Mouse (Mus musculus): ENCODE measurements around the gene Art4.
"Not testable (repeated sequence)": the region's sequence is repeated elsewhere in the genome, so short reads cannot be mapped to it uniquely, and the experiment has no call there.

Art4 gene

DNA sequence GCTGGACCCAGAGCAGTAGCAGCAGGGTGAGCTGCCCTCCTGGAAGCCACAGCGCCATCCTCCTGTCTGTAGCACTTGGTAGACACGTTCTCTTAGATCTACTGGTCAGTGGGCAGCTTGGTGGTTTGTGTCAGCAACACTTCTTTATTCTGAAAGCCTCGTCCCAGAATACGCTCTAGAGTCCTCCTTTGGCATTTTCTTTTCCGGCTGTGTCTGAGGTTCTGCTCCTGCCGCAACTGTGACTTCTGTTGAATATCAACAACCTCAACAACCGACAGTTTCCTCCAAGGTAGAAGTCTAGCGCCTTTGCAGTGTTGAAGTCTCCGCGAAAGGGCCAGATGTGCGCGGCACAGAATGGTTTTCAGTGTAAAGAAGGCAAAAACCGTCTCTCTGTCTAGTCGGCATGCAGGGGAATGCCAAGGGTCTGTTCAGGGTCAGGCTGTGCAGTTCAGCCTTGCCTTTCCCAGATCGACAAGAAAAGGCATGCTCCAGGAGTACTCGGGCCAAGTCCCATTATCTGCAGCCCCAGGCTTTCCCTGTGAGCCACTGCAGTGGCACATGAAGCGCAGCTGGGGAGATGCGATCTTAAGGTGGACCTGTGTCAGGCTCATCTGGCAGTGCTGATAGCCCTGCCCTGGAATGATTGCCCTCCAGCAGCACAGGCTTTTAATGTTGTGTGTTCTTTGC, at the start of gene Art4:
Art4 (minus strand) TSS at position 548 of the 687 bp plus-strand sequence.
- peak; percentile 59 to 70 for DNase-seq (ENCODE audit: low spot score in 2 of 2)

DNA sequence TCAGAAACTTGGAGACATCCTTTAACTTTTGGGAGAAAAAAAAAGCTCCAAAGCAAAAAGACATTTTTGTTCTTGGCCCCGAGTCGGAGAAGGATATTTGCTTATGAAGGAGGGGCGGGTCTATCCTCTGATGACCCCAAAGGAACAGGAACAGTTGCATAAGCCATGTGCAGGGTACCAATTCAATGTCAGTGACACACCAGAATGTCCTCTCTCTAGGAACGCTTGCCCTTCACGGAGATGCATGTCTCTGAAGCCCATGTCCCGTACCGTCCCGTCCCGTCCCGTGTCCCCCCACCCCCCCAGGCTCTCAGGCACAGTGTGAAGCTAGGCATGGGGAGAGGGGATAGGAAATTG, 49.4 kb upstream of the Art4 start:
- DNase-seq (ENCODE audit: low spot score in 2 of 2), result no peak

- DNase-seq (ENCODE audit: low spot score in 2 of 2), result no peak
These were observed 48.9 kb upstream of the Art4 start for GRCm38 (mm10) chr6:136906283-136906936.

DNA sequence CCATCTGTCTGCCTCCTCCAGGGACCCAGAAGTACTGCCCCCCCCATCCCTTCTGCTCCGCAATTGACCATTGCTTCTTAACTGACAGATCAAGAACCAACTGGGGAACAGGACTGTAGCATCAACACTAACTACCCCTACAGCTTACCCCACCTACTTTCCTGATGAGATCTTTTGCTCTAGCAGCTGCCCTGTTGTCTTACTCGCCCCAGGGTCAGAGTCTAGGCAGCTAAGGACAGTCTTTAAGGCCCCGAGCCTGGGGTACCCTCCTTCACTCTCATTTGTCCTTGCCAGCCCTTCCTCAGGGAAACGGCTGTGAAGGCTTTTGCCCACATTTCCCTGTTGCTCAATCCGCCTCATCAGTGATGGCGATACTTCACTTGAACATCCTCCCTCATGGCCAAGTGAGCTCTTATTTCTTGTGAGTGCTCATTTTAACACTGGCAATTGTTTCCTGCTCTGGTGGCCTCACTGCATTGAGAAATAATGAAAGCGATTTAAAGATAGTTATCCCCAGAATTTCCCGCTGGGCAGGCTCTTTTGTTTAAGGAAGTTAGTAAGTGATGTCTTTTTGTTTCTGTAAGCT, 46.4 kb upstream of the Art4 start:
- no peak for DNase-seq (ENCODE audit: low spot score in 2 of 2)

DNA sequence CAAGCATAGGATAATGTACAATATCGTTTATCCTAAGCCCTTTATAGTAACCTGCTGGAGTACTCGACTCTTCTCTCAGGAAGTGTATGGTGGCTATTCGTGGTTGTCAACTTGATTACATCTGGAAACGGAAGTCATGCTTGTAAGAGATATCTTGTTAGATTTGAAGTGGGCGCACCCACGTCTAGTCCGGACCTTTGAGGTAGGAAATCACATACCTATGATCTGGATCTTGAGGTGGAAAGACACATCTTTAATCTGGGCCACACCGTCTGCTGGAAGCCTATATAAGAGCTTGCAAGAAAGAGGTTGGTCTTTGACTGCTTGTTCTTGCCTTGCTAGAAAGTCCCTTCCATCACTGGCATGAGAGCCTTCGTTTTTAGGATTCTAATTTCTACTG, 45.0 kb upstream of the Art4 start:
- DNase-seq (ENCODE audit: low spot score in 2 of 2), result no peak

DNA sequence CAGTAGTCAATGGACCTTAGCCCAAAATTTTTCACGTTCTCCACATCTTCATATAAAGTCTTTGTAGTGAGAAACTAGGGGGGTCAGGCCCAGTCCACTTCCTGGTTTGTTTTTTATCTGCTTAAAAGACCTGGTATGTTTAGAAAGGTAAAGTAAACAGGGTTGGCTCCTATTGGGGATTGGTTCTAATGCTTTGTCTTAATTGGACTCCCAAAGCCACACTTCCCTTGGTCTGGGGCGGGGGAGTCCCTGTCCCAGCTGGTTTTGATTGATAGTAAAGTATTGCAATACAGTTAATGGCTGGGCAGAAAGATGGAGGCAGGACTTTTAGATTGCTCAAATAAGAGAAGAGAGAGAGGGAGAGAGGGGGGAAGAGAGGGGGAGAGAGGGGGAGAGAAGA, 43.5 kb upstream of the Art4 start:
- no peak for DNase-seq (ENCODE audit: low spot score in 2 of 2)

- no peak for DNase-seq (ENCODE audit: low spot score in 2 of 2)
These were observed 43.0 kb upstream of the Art4 start for GRCm38 (mm10) chr6:136900369-136901009.

- DNase-seq (ENCODE audit: low spot score in 2 of 2), result no peak
These were observed 41.4 kb upstream of the Art4 start for GRCm38 (mm10) chr6:136898954-136899353.

- DNase-seq (ENCODE audit: low spot score in 2 of 2), result no peak
These were observed 40.7 kb upstream of the Art4 start for GRCm38 (mm10) chr6:136898222-136898621.

GRCm38 (mm10) chr6:136897789-136898188, 40.3 kb upstream of the Art4 start:
- no peak for DNase-seq (ENCODE audit: low spot score in 2 of 2)

GRCm38 (mm10) chr6:136894532-136895339, 37.2 kb upstream of the Art4 start:
- no peak for DNase-seq (ENCODE audit: low spot score in 2 of 2)

- no peak for DNase-seq (ENCODE audit: low spot score in 2 of 2)
These were observed 34.5 kb upstream of the Art4 start for GRCm38 (mm10) chr6:136892002-136892401.

GRCm38 (mm10) chr6:136889554-136889953, 32.0 kb upstream of the Art4 start:
- no peak for DNase-seq (ENCODE audit: low spot score in 2 of 2)

DNA sequence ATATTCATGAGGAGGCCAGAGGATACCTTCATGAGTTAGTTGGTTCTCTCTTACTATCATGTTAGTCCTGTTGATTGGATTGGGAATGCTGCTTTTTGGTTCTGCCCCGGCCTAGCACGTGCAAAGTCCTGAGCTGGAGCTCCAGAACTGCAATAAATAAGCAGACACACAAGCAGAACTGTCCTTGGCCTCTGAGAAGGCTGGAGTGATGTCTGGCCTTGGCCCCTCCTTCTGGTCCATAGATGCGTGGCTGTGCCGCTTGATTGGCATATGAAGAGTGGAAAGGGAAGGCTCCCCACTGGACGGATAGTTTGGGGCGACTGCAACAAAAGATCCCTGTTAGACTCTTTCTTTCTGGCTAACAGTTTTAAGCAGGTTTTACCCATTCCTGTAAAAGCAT, 31.5 kb upstream of the Art4 start:
- no peak for DNase-seq (ENCODE audit: low spot score in 2 of 2)

- DNase-seq (ENCODE audit: low spot score in 2 of 2), result no peak
These were observed 30.3 kb upstream of the Art4 start for GRCm38 (mm10) chr6:136887854-136888253.

DNA sequence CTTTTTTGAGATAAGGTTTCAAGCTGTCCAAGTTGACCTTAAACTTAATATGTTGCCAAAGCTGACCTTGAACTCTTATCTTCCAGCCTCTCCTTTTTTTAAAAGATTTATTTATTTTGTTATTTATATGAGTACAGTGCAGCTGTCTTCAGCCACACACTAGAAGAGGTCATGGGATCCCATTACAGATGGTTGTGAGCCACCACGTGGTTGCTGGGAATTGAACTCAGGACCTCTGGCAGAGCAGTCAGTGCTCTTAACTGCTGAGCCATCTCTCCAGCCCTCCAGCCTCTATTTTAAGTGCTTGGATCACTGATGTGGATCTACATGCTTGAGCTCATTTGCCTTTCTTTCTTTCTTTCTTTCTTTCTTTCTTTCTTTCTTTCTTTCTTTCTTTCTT, 27.2 kb upstream of the Art4 start:
- not testable (repeated sequence) for DNase-seq (ENCODE audit: low spot score in 2 of 2)

- no peak for DNase-seq (ENCODE audit: low spot score in 2 of 2)
These were observed 26.4 kb upstream of the Art4 start for GRCm38 (mm10) chr6:136883961-136884360.

DNA sequence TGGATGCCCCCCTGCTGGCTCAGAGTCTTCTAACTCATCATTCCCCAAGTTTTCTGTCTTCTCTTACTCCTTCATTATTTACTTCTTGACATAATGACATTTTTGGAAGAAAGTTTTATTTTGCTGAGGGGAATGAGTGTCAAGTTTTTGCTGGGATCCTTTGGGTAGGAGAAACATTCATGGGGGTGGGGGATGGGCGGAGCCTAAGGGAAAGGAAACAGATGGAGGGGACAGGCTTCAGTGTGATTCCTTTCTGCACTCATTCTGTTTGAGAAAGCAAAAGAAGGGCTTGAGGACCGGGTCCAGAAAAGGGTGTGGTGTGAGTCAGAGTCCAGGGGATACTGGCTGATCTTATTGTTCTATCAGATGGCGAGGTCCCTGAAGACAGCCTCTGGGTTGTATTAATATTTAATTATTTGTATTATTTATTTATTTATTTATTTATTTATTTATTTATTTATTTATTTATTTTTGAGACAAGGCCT, 25.9 kb upstream of the Art4 start:
- DNase-seq (ENCODE audit: low spot score in 2 of 2), result no peak

DNA sequence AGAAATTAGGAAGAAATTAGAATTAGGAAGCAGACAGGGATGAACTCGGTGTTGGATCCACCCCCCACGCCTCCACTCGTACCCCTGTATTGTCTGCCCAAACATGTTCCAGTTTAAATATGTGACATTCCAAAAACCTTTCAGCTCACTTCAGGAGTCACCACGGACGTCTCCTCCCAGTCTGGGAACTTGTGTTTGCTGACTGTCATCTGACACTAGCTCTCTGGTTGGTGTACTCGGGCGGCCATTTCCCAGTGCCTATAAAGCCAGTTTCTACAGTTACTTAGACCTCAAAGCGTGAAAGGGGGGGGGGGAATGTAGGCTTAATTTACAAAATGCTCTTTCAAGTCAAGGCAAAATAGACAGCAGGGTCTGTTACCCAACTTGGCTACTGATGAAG, 24.1 kb upstream of the Art4 start:
- DNase-seq (ENCODE audit: low spot score in 2 of 2), result no peak

GRCm38 (mm10) chr6:136875670-136876069, 18.1 kb upstream of the Art4 start, which contains the start of gene Mgp:
Gene Mgp, minus strand, starts transcription at chr6:136875823.
- no peak for DNase-seq (ENCODE audit: low spot score in 2 of 2)

DNA sequence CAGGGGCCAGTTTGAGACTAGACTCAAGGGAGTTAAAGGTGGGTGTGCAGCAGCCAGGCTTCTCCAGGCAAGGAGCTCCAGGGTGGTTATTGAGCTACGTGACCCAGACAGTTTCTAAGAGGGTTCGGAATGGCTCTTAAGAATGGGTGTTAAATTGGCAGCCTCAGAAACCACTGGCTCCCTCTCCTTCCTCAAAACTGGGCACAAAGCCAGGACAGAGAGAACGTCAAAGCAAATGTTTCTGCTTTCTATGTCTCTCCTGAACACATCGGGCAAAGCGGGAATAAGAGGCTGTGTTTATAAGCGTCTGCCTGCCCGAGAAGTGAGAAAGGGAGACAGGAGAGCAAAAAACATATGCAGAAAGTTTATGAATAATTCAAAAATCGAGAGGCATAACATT, 17.1 kb upstream of the Art4 start:
- no peak for DNase-seq (ENCODE audit: low spot score in 2 of 2)

- no peak for DNase-seq (ENCODE audit: low spot score in 2 of 2)
These were observed 11.4 kb upstream of the Art4 start for GRCm38 (mm10) chr6:136868921-136869320.
